Mouse (Mus musculus) hematopoietic stem cell, adult 5-6 weeks (primary cell): ENCODE data around the gene Mettl7a1. TPM values are rescaled to one million over a fixed set of nuclear protein-coding genes. Genes with fewer than 3 reads are reported as not detected.
"Not testable (repeated sequence)": the region's sequence is repeated elsewhere in the genome, so short reads cannot be mapped to it uniquely, and the experiment has no call there.

Source experiments
- ATAC-seq, 2 experiments: fragments of 125-278 bp in 1 of 2; replicated peaks in 1 of 2; 2 replicates each; pipeline ENCODE4 v1.8.0; 2016 to 2017; ENCODE audit warnings: inconsistent platforms in 2 of 2, mild to moderate bottlenecking in 2 of 2, moderate number of reproducible peaks in 2 of 2, low read depth in 1 of 2, moderate TSS enrichment in 1 of 2; ENCODE audit not compliant: low FRiP score in 2 of 2, poor library complexity in 2 of 2, severe bottlenecking in 2 of 2, insufficient read depth in 1 of 2, low TSS enrichment in 1 of 2
- total RNA-seq: library from RNA; stranded (forward); fragments of 172-1452, 232-1000 nt; gene quantifications from 2 replicates; pipeline ENCODE4 v1.2.3, GENCODE M21; 2017

Gene Mettl7a1
- 145 and 162 TPM in 2 replicates for total RNA-seq

- ATAC-seq = peak; percentile 70 to 79
Observed at GRCm38 (mm10) chr15:100304019-100304991, at the start of gene Mettl7a1. TSS of gene Mettl7a1 (plus strand) at chr15:100304140.

GRCm38 (mm10) chr15:100256386-100256785, 47.6 kb upstream of the Mettl7a1 start:
- no peak for ATAC-seq

DNA sequence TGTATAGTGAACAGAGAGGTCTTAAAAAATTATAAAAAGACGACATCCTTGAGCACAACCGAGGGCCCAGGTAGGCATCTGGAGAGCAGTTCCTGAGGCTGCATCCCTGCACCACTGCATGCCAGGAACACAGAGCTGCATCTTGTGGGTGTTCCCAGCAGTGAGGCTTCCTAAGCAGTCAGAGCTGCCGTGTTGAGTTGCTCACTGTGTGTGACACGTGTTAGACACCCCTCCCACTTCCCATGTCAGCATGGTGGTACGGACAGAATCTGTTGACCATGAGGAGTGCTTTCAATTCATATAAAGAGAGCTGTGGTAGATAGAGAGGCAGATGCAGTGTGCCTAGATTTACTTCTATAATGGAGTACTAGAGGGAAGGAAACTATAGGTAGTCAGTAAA, 46.6 kb upstream of the Mettl7a1 start:
- ATAC-seq = no peak

GRCm38 (mm10) chr15:100258646-100259425, 45.1 kb upstream of the Mettl7a1 start:
- no peak for ATAC-seq

DNA sequence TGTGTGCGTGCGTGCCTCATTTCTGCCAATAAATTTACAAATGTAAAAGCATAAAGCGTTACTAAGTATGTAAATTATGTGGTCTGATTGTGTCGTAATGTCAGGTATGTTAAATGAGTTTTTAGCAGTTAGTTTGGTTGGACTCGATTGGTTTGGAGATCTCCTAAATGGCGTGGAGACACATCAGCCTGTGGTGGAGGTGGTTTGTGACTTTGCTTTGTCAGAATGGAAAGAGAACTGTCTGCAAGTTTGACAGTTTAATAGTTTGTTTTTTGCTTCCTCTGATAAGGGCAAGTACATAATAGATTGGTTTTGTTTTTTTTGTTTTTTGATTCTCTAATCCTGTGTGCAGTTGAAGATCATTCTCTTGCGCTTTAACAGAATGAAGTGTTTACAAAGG, 43.6 kb upstream of the Mettl7a1 start:
- ATAC-seq = not testable (repeated sequence)

DNA sequence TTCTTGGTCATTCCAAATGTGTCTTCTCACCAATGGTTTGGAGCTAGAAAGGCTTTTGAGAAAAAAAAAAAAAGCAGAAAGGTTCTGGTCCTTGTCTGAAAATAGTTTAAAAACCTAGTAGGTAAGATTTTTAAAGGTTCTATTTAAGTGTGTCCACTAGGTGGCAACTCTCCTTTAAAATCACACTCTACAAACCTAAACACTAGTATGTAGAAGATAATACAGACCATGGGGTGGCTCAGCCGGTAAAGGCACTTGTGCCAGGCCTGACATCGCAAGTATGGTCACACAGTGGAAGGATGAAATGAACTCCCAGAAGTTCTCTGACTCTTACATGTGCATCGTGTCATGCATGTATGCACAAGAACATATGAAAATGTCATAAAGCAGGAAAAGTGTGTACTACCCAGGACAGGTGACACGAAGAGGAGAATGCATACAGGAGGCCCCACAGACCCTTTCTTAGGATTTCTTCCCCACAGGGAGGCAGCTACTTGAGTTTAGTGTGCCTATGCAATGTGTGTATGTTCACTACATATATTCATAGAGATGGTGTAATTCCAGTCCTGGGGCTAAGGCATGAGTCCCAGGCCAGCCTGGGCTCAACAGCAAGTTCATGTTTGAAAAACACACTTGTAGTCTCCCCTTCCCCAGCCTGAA, 40.6 kb upstream of the Mettl7a1 start:
- ATAC-seq = peak in 1 of 2 experiments; percentile 58; a peak in 1 of 4 replicates

- ATAC-seq = no peak
Observed at GRCm38 (mm10) chr15:100265586-100266325, 38.2 kb upstream of the Mettl7a1 start.

GRCm38 (mm10) chr15:100268916-100269315, 35.0 kb upstream of the Mettl7a1 start:
- ATAC-seq = no peak

- no peak for ATAC-seq
Observed at GRCm38 (mm10) chr15:100269776-100270175, 34.2 kb upstream of the Mettl7a1 start.

GRCm38 (mm10) chr15:100270609-100271008, 33.3 kb upstream of the Mettl7a1 start:
- not testable (repeated sequence) for ATAC-seq

- no peak for ATAC-seq
Observed at GRCm38 (mm10) chr15:100271411-100271810, 32.5 kb upstream of the Mettl7a1 start.

DNA sequence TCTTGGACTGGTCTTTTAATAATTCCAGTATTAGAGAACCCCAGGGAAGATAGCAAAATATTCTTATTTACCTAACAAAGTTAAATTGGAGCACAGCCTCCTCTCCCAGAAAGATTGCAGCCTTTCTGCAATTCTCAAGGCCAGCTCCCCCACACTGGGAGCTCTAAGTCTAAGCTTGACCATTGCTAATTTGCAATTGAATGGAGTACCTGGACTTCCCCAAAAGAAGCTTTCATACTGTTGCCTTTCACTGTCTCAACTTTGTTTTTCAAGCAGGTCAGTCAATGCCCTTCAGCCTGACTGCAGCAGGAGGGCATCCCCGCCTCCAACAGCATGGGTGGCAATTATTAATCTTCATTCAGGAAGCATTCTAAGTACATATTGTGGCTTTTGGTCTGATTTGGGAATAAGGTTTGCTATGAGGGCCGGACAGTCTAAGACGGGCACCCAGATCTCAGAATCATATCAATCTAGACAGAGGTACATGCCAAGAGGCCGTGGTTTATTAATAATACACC, 30.1 kb upstream of the Mettl7a1 start:
- not testable (repeated sequence) for ATAC-seq

DNA sequence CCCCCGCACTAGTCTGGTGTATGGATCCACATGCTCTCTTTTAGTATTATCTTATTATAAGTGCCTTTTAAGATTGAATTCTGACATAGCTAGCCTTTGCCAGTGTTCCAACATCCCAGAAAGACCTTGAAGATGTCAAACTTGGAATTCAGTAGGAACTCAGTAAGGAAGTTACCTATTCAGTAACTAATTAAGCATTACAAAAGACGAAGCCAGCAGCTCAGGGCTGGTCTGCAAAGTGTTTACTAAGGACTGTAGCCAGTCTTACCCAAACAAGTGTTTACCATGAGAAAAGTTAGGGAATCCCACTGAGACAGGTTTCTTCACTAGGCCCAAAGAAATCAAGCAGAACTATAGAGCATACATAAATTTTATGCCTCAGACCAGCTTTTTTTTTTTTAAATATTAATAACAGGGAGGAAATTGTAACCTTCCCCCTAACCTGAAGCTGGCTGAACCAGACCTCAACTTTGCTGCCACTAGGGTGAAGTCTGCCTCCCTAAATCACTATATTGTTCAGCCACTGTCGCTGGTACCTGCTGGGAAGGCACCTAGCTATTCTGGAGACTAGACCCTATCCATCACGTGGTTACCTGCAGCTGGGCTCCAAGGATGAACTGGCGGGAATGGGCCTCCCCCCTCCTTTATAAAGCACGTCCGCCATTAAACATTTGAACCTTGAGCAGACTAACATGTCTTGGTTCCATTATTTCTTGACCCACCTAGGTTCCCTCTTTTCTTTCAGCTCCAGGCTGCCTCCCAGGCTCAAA, 29.0 kb upstream of the Mettl7a1 start:
- ATAC-seq = no peak

GRCm38 (mm10) chr15:100276403-100276802, 27.5 kb upstream of the Mettl7a1 start:
- no peak for ATAC-seq

GRCm38 (mm10) chr15:100277586-100277985, 26.4 kb upstream of the Mettl7a1 start:
- no peak for ATAC-seq

DNA sequence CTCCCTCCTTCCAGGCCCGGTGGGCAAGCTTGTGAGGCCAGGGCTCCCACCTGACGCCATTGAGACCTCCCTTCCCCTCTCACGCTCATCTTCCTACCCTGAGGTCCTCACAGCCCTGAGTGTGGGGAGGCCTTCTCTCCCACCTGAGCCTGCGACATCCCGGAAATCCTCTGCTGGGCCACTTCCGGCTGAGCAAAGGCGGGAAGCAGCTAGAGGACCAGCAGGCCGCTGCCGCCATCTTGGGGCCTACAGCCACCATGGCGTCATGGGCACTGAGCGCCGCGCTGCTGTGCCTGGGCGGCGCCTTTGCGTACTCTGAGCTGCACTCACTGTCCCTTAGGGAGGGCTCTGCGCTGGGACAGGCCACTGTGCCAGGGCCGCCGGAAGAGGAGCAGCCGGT, 23.3 kb upstream of the Mettl7a1 start, which contains the start of gene Tmprss12:
Gene Tmprss12 (plus strand): TSS at position 212 of the 400 bp plus-strand sequence.
- ATAC-seq = no peak
